In the genomic region with DNA sequence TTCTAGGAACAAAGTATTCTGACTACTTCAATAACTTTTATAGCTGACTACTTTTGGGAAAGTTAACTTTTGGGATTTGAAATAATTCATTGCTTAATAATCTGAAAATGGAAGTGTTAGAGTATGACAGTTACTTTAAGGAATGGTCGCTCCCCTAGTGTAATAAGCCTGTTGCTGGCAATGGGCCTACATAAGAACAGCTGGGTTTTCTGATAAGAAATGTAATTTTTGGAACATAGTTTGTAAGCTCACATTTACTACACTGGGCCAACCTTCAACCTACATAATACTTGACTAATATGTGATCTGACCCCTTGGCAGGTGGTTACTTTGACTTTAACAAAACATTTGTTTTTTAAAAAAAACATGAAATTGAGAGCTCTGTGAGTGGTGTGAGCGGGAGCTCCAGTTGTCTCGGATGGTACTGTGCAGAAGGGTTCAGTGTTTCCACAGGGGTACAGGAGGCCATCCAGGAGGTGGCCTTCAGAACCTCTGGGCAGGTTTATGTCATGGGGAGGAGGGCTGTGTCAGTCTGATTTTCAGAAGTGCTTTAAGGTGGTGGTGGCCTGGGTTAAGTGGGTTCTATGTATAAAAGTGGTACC, we compare ENCODE assay signal across 1 mouse cellular context.
TF ChIP-seq lines count a peak whose summit lies in the region.

No protein-coding gene starts in this region.

TF ChIP-seq in MEL, 35 proteins besides CTCF, POLR2A, EP300 and RAD21 (continued from another document):
- peak; percentile 26; the same call in 1 of the 2 replicates for TF ChIP-seq POLR2AphosphoS2 (IDR thresholded peaks at IDR 0.05; ENCODE audit: low read length)
- TF ChIP-seq ETS1 (IDR thresholded peaks at IDR 0.05; ENCODE audit: low read depth, low read length): peak; percentile 98
- TF ChIP-seq RCOR1 (IDR thresholded peaks at IDR 0.05; ENCODE audit: low read depth, low read length): peak; percentile 56; the same call in 1 of the 2 replicates
- TF ChIP-seq POLR2AphosphoS5 (IDR thresholded peaks at IDR 0.05; ENCODE audit: borderline replicate concordance, low read depth, low read length): no peak
